Comparison of ENCODE assay signal across 9 mouse cellular contexts in genomic region chr6:8178397-8178941, GRCm38 (mm10). TPM values are rescaled to one million over a fixed set of nuclear protein-coding genes. Genes with fewer than 3 reads are reported as not detected.
DNase-seq lines count a peak whose midpoint lies in the region; ATAC-seq and TF ChIP-seq lines count a peak whose summit lies in the region.
"Had no signal": no experiment of that assay in that cellular context is flagged by ENCODE, and none has a peak within 500 bp of the region (broad histone marks: within the 10 kb centered on the region; RNA-seq: fewer than 3 reads in every experiment).

No protein-coding gene starts in this region.

- H3K9me3 ChIP-seq in lung, embryonic 14.5 days (ENCODE audit: low read depth, low read length), result no peaks in the 10 kb centered on the region
- no peaks in the 10 kb centered on the region for H3K9me3 ChIP-seq in embryonic facial prominence, embryonic 13.5 days
- H3K9me3 ChIP-seq in hindbrain, embryonic 10.5 days, result no peaks in the 10 kb centered on the region

- no peak for TF ChIP-seq POLR2A in lung, adult 2 months (IDR thresholded peaks at IDR 0.05; ENCODE audit: borderline replicate concordance, extremely low read depth, low read depth, low read length)

- no peak for TF ChIP-seq CTCF in lung, embryonic 14.5 days (IDR thresholded peaks at IDR 0.05; ENCODE audit: low read depth)
- no peak for TF ChIP-seq CTCF in lung, adult 2 months (IDR thresholded peaks at IDR 0.05; ENCODE audit: insufficient read depth, low read length)

- WGBS in lung, embryonic 14.5 days, result 14% methylated on average over 10 of the region's 10 CpGs
- WGBS in lung, adult 2 months, result 10% methylated on average over 10 of the region's 10 CpGs
- WGBS in embryonic facial prominence, embryonic 13.5 days, result 24% methylated on average over 10 of the region's 10 CpGs
- 43% methylated on average over 10 of the region's 10 CpGs for WGBS in hindbrain, embryonic 10.5 days

- H3K4me1 ChIP-seq in lung, embryonic 14.5 days (ENCODE audit: insufficient read depth), result no peaks in the 10 kb centered on the region
- H3K4me1 ChIP-seq in lung, adult 2 months (ENCODE audit: control insufficient read depth, insufficient read depth, low read length), result no peaks in the 10 kb centered on the region
- peaks cover 6% of the 10 kb centered on the region; the same call in 1 of the 2 replicates for H3K4me1 ChIP-seq in embryonic facial prominence, embryonic 13.5 days
- H3K4me1 ChIP-seq in hindbrain, embryonic 10.5 days (replicated peaks), result peaks cover 13% of the 10 kb centered on the region

- ATAC-seq in lung, embryonic 14.5 days (ENCODE audit: insufficient read depth), result no peak
- no peak for ATAC-seq in embryonic facial prominence, embryonic 13.5 days (ENCODE audit: insufficient number of reproducible peaks, insufficient read depth, low FRiP score, low TSS enrichment, low read depth)
- ATAC-seq in megakaryocyte progenitor cell, adult 5-6 weeks (replicated peaks; ENCODE audit: poor library complexity), result peak; percentile 64

- no peaks in the 10 kb centered on the region for H3K36me3 ChIP-seq in lung, embryonic 14.5 days (ENCODE audit: insufficient read depth)
- no peaks in the 10 kb centered on the region for H3K36me3 ChIP-seq in embryonic facial prominence, embryonic 13.5 days
- H3K36me3 ChIP-seq in hindbrain, embryonic 10.5 days, result no peaks in the 10 kb centered on the region

- H3K9ac ChIP-seq in lung, embryonic 14.5 days, result no peak overlapping the region
- no peak overlapping the region for H3K9ac ChIP-seq in embryonic facial prominence, embryonic 13.5 days

- no peak overlapping the region for H3K4me3 ChIP-seq in lung, embryonic 14.5 days (ENCODE audit: low read depth, low read length)
- no peak overlapping the region for H3K4me3 ChIP-seq in lung, adult 2 months (replicated peaks; ENCODE audit: extremely low read depth, low read depth, low read length)
- no peak overlapping the region for H3K4me3 ChIP-seq in embryonic facial prominence, embryonic 13.5 days
- no peak overlapping the region for H3K4me3 ChIP-seq in hindbrain, embryonic 10.5 days

- H3K27me3 ChIP-seq in lung, embryonic 14.5 days (ENCODE audit: insufficient read depth, low read length), result no peaks in the 10 kb centered on the region
- H3K27me3 ChIP-seq in embryonic facial prominence, embryonic 13.5 days, result no peaks in the 10 kb centered on the region
- H3K27me3 ChIP-seq in hindbrain, embryonic 10.5 days (ENCODE audit: insufficient read depth, poor library complexity, severe bottlenecking), result no peaks in the 10 kb centered on the region

- H3K4me2 ChIP-seq in lung, embryonic 14.5 days, result peak overlapping the region; percentile 24; the same call in 1 of the 2 replicates
- H3K4me2 ChIP-seq in embryonic facial prominence, embryonic 13.5 days, result peak overlapping the region; percentile 12

- DNase-seq in lung, embryonic 14.5 days, result peak; percentile 41
- DNase-seq in lung, adult 2 months, result no peak
- peak; percentile 5 for DNase-seq in hindbrain, embryonic 10.5 days (ENCODE audit: low spot score)
- DNase-seq in spleen, adult 18-20 months, result no peak
- no peak for DNase-seq in urinary bladder, postnatal 36 days (ENCODE audit: low spot score in 2 of 2)
- no peak for DNase-seq in yolk sac, embryonic 10.5 days (ENCODE audit: low spot score)

- H3K27ac ChIP-seq in lung, embryonic 14.5 days (ENCODE audit: low read depth), result no peak overlapping the region
- H3K27ac ChIP-seq in embryonic facial prominence, embryonic 13.5 days, result no peak overlapping the region
- H3K27ac ChIP-seq in hindbrain, embryonic 10.5 days, result 0 out of 2 replicates have a peak overlapping the region, but pooled peaks have one; percentile 56

RNA-seq across cellular contexts. Expression of gene Col28a1, which starts 13.9 kb away (rescaled TPM):
- 0.95 and 1.3 TPM in 2 replicates for polyA plus RNA-seq in lung, embryonic 14.5 days (2014; fragmentation: Nextera tagmentation; extraction: Ambion mirVana)
- polyA plus RNA-seq in lung, adult 2 months (2012; rRNA removed), result 0.15 and 0.17 TPM in 2 replicates
- polyA plus RNA-seq in embryonic facial prominence, embryonic 13.5 days (2015; fragmentation: Nextera tagmentation; extraction: Ambion mirVana), result 0.28 and 0.39 TPM in 2 replicates
- 0.07 and 0.18 TPM in 2 replicates for polyA plus RNA-seq in hindbrain, embryonic 10.5 days (2016; fragmentation: Nextera tagmentation; extraction: Ambion mirVana)
- total RNA-seq in megakaryocyte progenitor cell, adult 5-6 weeks (2015), result not detected in 2 replicates
- total RNA-seq in megakaryocyte progenitor cell, adult 5-6 weeks (2017), result not detected in 2 replicates
- polyA plus RNA-seq: Patski had no signal

RNA-seq across cellular contexts. Expression of gene Mios, which starts 30.6 kb away (rescaled TPM):
- 29.6 and 30.3 TPM in 2 replicates for polyA plus RNA-seq in lung, embryonic 14.5 days (2014; fragmentation: Nextera tagmentation; extraction: Ambion mirVana)
- 3.0 and 3.3 TPM in 2 replicates for polyA plus RNA-seq in lung, adult 2 months (2012; rRNA removed)
- polyA plus RNA-seq in embryonic facial prominence, embryonic 13.5 days (2015; fragmentation: Nextera tagmentation; extraction: Ambion mirVana), result 26.8 and 28.6 TPM in 2 replicates
- 19.9 and 23.3 TPM in 2 replicates for polyA plus RNA-seq in hindbrain, embryonic 10.5 days (2016; fragmentation: Nextera tagmentation; extraction: Ambion mirVana)
- 23.5 and 28.7 TPM in 2 replicates for total RNA-seq in megakaryocyte progenitor cell, adult 5-6 weeks (2015)
- total RNA-seq in megakaryocyte progenitor cell, adult 5-6 weeks (2017), result 24.3 and 33.6 TPM in 2 replicates

Comparison
In these comparisons a context has a peak if more than half of its experiments do, and no peak if none do; other contexts are left out.
1. DNase-seq: peak in lung, embryonic 14.5 days (single experiment) and hindbrain, embryonic 10.5 days (single experiment); none in lung, adult 2 months (single experiment), spleen, adult 18-20 months (0 of 2), urinary bladder, postnatal 36 days (0 of 2) and yolk sac, embryonic 10.5 days (single experiment).